9 mouse cellular contexts compared by ENCODE assay signal in the genomic region with DNA sequence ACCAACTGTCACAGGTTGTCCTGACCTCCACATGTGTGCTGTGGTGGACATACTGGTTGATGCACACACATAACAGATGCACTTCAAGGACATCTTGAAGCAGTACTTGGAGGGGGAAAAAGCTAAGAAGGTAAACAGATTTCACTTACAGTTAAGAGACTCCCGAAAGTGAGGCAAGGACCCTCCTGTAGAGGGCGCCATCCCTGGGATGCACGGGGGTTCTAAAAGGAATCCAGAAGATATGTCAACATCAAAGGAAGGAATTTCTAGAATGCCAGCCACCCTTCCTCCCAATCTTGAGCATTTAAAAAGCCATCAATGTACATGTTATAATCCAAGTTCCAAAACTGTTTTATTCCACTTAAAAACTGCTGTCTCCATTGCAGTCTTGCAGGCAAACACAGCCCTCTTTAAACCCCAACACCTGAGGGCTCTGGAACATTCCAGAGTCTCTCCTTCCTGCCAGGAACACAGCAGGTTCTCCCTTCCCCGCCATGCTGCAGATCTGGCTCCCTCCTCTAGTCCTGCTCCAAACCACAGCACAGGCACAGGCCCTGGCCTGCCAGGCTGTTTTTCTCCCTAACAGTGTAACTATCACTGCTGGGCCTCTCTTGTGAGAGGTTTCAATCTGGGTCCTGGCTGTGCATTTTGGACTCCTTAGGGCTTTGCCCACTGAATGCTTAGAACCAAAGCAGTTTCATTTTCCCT.
DNase-seq lines count a peak whose midpoint lies in the region; ATAC-seq and TF ChIP-seq lines count a peak whose summit lies in the region.
"Had no signal": no experiment of that assay in that cellular context is flagged by ENCODE, and none has a peak within 500 bp of the region (broad histone marks: within the 10 kb centered on the region; RNA-seq: fewer than 3 reads in every experiment).

No protein-coding gene starts in this region.

- H3K27ac ChIP-seq in liver, adult 2 months (replicated peaks; ENCODE audit: insufficient read depth, low read depth, low read length), result no peak overlapping the region
- H3K27ac ChIP-seq in liver, embryonic 11.5 days (ENCODE audit: low read depth, low read length), result no peak overlapping the region
- H3K27ac ChIP-seq: heart, embryonic 13.5 days had no signal

- 52% methylated on average over 4 of the region's 4 CpGs for WGBS in liver, adult 2 months
- WGBS in liver, embryonic 11.5 days, result 45% methylated on average over 4 of the region's 4 CpGs

- no peaks in the 10 kb centered on the region for H3K9me3 ChIP-seq in liver, embryonic 11.5 days (ENCODE audit: control insufficient read depth, low read length)
- H3K9me3 ChIP-seq: heart, embryonic 13.5 days had no signal

- ATAC-seq in liver, embryonic 11.5 days (replicated peaks; ENCODE audit: low FRiP score), result no peak
- no peak for ATAC-seq in Patski
- 0 out of 2 replicates have a peak, but pooled peaks have one; percentile 19 for ATAC-seq in erythroid progenitor cell, adult 5-6 weeks (replicated peaks; ENCODE audit: low FRiP score, poor library complexity, severe bottlenecking)

- H3K36me3 ChIP-seq in liver, adult 2 months (ENCODE audit: control insufficient read depth, insufficient read depth, low read length), result peaks cover 12% of the 10 kb centered on the region; the same call in 1 of the 2 replicates
- H3K36me3 ChIP-seq in liver, embryonic 11.5 days (ENCODE audit: control insufficient read depth, insufficient read depth, low read length), result no peaks in the 10 kb centered on the region
- H3K36me3 ChIP-seq: heart, embryonic 13.5 days had no signal

- in situ Hi-C loops in Patski (cut with MboI; ENCODE audit: low pct_unique_long_range_greater_than_20kb), result no loop called here

- CTCF ChIA-PET in Patski (lab: Charles Lee), result interaction anchor here (1.2 to 1.5 kb wide), 3 partner anchors 9 to 201 kb away, joined by 3 to 4 read pairs (median 4); a partner anchor contains a TSS

- no peak overlapping the region for H3K4me2 ChIP-seq in liver, embryonic 11.5 days
- H3K4me2 ChIP-seq: heart, embryonic 13.5 days had no signal

- peak; percentile 61 for TF ChIP-seq CTCF in liver, adult 2 months (IDR thresholded peaks at IDR 0.05; ENCODE audit: low read depth, low read length)
- TF ChIP-seq CTCF in Patski (IDR thresholded peaks at IDR 0.05), result peak; percentile 73

- no peak overlapping the region for H3K9ac ChIP-seq in liver, adult 2 months (ENCODE audit: low read depth, low read length)
- no peak overlapping the region for H3K9ac ChIP-seq in liver, embryonic 11.5 days (ENCODE audit: low read depth, low read length)
- H3K9ac ChIP-seq: heart, embryonic 13.5 days had no signal

- no peak for TF ChIP-seq POLR2A in liver, adult 2 months (IDR thresholded peaks at IDR 0.05; ENCODE audit: extremely low read depth, insufficient read depth, low read length)

- POLR2A ChIA-PET in Patski (lab: Charles Lee), result no interaction called here

- peak; percentile 61 for DNase-seq in adrenal gland, postnatal 14 days
- DNase-seq in adrenal gland, postnatal 36 days, result no peak
- no peak for DNase-seq in liver, adult 2 months (ENCODE audit: extremely low read depth, low read depth, low spot score)
- no peak for DNase-seq in liver, embryonic 11.5 days (ENCODE audit: low spot score)
- DNase-seq in Patski (ENCODE audit: low read depth, low spot score) (no peak), MN1 (ENCODE audit: low spot score) (no peak)
- DNase-seq in gastrocnemius, adult 18-20 months (ENCODE audit: low spot score), result no peak

- peaks cover 64% of the 10 kb centered on the region for H3K79me2 ChIP-seq in liver, adult 2 months (ENCODE audit: control insufficient read depth, insufficient read depth, low read length)

- peaks cover 34% of the 10 kb centered on the region for H3K4me1 ChIP-seq in liver, adult 2 months (ENCODE audit: control insufficient read depth, insufficient read depth, low read length)
- no peaks in the 10 kb centered on the region for H3K4me1 ChIP-seq in liver, embryonic 11.5 days (replicated peaks; ENCODE audit: control insufficient read depth, insufficient read depth, low read length)

- H3K27me3 ChIP-seq in liver, adult 2 months (ENCODE audit: control insufficient read depth, insufficient read depth, low read length), result no peaks in the 10 kb centered on the region
- peaks cover 7% of the 10 kb centered on the region for H3K27me3 ChIP-seq in liver, embryonic 11.5 days (replicated peaks; ENCODE audit: control insufficient read depth, insufficient read depth, low read length)
- H3K27me3 ChIP-seq in Patski, result no peaks in the 10 kb centered on the region
- H3K27me3 ChIP-seq: heart, embryonic 13.5 days had no signal

- H3K4me3 ChIP-seq in liver, adult 2 months (ENCODE audit: insufficient read depth, low read depth, low read length), result no peak overlapping the region
- H3K4me3 ChIP-seq in liver, embryonic 11.5 days (ENCODE audit: low read depth, low read length), result no peak overlapping the region
- H3K4me3 ChIP-seq: heart, embryonic 13.5 days had no signal
